Mouse (Mus musculus) c-Kit-negative CD71-positive TER-119-positive erythroid progenitor cells, embryonic 14.5 days (primary cell): ENCODE data around the gene Tmed4.

ENCODE experiments used
- DNase-seq: peaks from one replicate; pipeline ENCODE4 v3.0.0-alpha.2; 2013; ENCODE audit warnings: low read depth, low spot score

The Tmed4 gene

GRCm38 (mm10) chr11:6274387-6275093 is at the start of gene Tmed4:
Gene Tmed4 (minus strand): TSS chr11:6274870.
- peak; percentile 83 for DNase-seq

- no peak for DNase-seq
Measured at GRCm38 (mm10) chr11:6323348-6323747, 48.7 kb upstream of the Tmed4 start.

- DNase-seq: no peak
Measured at GRCm38 (mm10) chr11:6322086-6322485, 47.4 kb upstream of the Tmed4 start.

- DNase-seq: no peak
Measured at GRCm38 (mm10) chr11:6319374-6319773, 44.7 kb upstream of the Tmed4 start.

GRCm38 (mm10) chr11:6318559-6318958 is 43.9 kb upstream of the Tmed4 start:
- no peak for DNase-seq

GRCm38 (mm10) chr11:6316821-6317220 is 42.2 kb upstream of the Tmed4 start:
- no peak for DNase-seq

GRCm38 (mm10) chr11:6313874-6314406 is 39.3 kb upstream of the Tmed4 start:
- no peak for DNase-seq

- DNase-seq: no peak
Measured at GRCm38 (mm10) chr11:6308181-6308580, 33.5 kb upstream of the Tmed4 start.

GRCm38 (mm10) chr11:6305943-6306430 is 31.3 kb upstream of the Tmed4 start:
- no peak for DNase-seq

GRCm38 (mm10) chr11:6302793-6303192 is 28.1 kb upstream of the Tmed4 start:
- DNase-seq: no peak

GRCm38 (mm10) chr11:6299435-6299834 is 24.8 kb upstream of the Tmed4 start:
- DNase-seq: no peak

- peak; percentile 29 for DNase-seq
Measured at GRCm38 (mm10) chr11:6296077-6296476, 21.4 kb upstream of the Tmed4 start.

- peak; percentile 66 for DNase-seq
Measured at GRCm38 (mm10) chr11:6294632-6295031, 20.0 kb upstream of the Tmed4 start.

GRCm38 (mm10) chr11:6293601-6294000 is 18.9 kb upstream of the Tmed4 start:
- DNase-seq: peak; percentile 15

GRCm38 (mm10) chr11:6292988-6293349 is 18.3 kb upstream of the Tmed4 start:
- no peak for DNase-seq

GRCm38 (mm10) chr11:6292116-6292987 is 17.7 kb upstream of the Tmed4 start:
- peak; percentile 83 for DNase-seq

- peak; percentile 98 for DNase-seq
Measured at GRCm38 (mm10) chr11:6291401-6292115, 16.9 kb upstream of the Tmed4 start, which contains the start of gene Ogdh. Gene Ogdh (plus strand): TSS chr11:6291633.

GRCm38 (mm10) chr11:6290883-6291282 is 16.2 kb upstream of the Tmed4 start:
- DNase-seq: no peak

- no peak for DNase-seq
Measured at GRCm38 (mm10) chr11:6290138-6290537, 15.5 kb upstream of the Tmed4 start.

GRCm38 (mm10) chr11:6282940-6283339 is 8.3 kb upstream of the Tmed4 start:
- DNase-seq: no peak

- DNase-seq: no peak
Measured at GRCm38 (mm10) chr11:6276466-6276865, 1.8 kb upstream of the Tmed4 start.

- no peak for DNase-seq
Measured at GRCm38 (mm10) chr11:6275094-6275484, 419 bp upstream of the Tmed4 start.
